Mouse (Mus musculus) MEL (cell line): ENCODE data around the gene Rubcn. TPM values are rescaled to one million over a fixed set of nuclear protein-coding genes. Genes with fewer than 3 reads are reported as not detected.

Experiments
- DNase-seq: peaks from one replicate; pipeline ENCODE4 v3.0.0; 2011; ENCODE audit warnings: low read depth, low spot score
- H3K27ac ChIP-seq: 2 replicates; pipeline ENCODE4 v1.5.1; 2012; ENCODE audit warnings: low read depth, mild to moderate bottlenecking, control low read depth, low read length, moderate library complexity; ENCODE audit not compliant: control insufficient read depth
- H3K27me3 ChIP-seq, 2 experiments: fragments of 150-350 bp in 1 of 2; sonication (generic) in 1 of 2; 2 replicates each; pipeline ENCODE4 v1.6.1; 2012; ENCODE audit warnings: low read length in 2 of 2, mild to moderate bottlenecking in 2 of 2, improper control_type of control experiment in 1 of 2, moderate library complexity in 1 of 2; ENCODE audit not compliant: insufficient read depth in 2 of 2, control insufficient read depth in 1 of 2
- H3K36me3 ChIP-seq, 2 experiments: 2 replicates each; pipeline ENCODE4 v1.6.1; 2012 to 2014; ENCODE audit warnings: low read length in 2 of 2, improper control_type of control experiment in 1 of 2, inconsistent platforms in 1 of 2, mild to moderate bottlenecking in 1 of 2; ENCODE audit not compliant: insufficient read depth in 2 of 2, control insufficient read depth in 1 of 2
- H3K4me1 ChIP-seq, 2 experiments: fragments of 150-350 bp in 1 of 2; sonication (generic) in 1 of 2; 2 replicates each; pipeline ENCODE4 v1.6.1; 2012; ENCODE audit warnings: low read length in 2 of 2, improper control_type of control experiment in 1 of 2, mild to moderate bottlenecking in 1 of 2; ENCODE audit not compliant: insufficient read depth in 2 of 2, control insufficient read depth in 1 of 2
- H3K4me3 ChIP-seq, 2 experiments: fragments of 150-350 bp in 1 of 2; sonication (generic) in 1 of 2; 2 replicates each; pipeline ENCODE4 v1.5.1; 2012; ENCODE audit warnings: low read depth in 2 of 2, low read length in 2 of 2, mild to moderate bottlenecking in 2 of 2, moderate library complexity in 2 of 2, control low read depth in 1 of 2, improper control_type of control experiment in 1 of 2; ENCODE audit not compliant: control insufficient read depth in 1 of 2, insufficient read depth in 1 of 2
- H3K79me2 ChIP-seq: 2 replicates; pipeline ENCODE4 v1.6.1; 2012; ENCODE audit warnings: mild to moderate bottlenecking, low read length, moderate library complexity; ENCODE audit not compliant: control insufficient read depth, poor library complexity, insufficient read depth
- H3K9ac ChIP-seq: 2 replicates; pipeline ENCODE4 v1.6.1; 2012; ENCODE audit warnings: low read depth, mild to moderate bottlenecking, control low read depth, low read length, moderate library complexity; ENCODE audit not compliant: control insufficient read depth, poor library complexity, severe bottlenecking
- H3K9me3 ChIP-seq: fragments of 150-350 bp; sonication (generic); replicated peaks from 2 replicates; pipeline ENCODE4 v1.6.1; 2012; ENCODE audit warnings: mild to moderate bottlenecking, low read length, improper control_type of control experiment, moderate library complexity; ENCODE audit not compliant: insufficient read depth
- CHD1 ChIP-seq: IDR thresholded peaks from 2 replicates; pipeline ENCODE4 v1.6.1; 2012; ENCODE audit warnings: low read depth, mild to moderate bottlenecking, inconsistent platforms, low read length, improper control_type of control experiment
- CHD2 ChIP-seq: IDR thresholded peaks from 2 replicates; pipeline ENCODE4 v1.6.1; 2011; ENCODE audit warnings: low read length, improper control_type of control experiment
- CTCF ChIP-seq, 3 experiments: IDR thresholded peaks in 2 of 3; conservative IDR thresholded peaks in 1 of 3; 2 replicates each; pipeline ENCODE4 v1.5.1; 2011 to 2012; ENCODE audit warnings: low read length in 3 of 3, low read depth in 2 of 3, mild to moderate bottlenecking in 2 of 3, improper control_type of control experiment in 1 of 3, inconsistent platforms in 1 of 3, mixed read lengths in 1 of 3, moderate library complexity in 1 of 3; ENCODE audit not compliant: control insufficient read depth in 1 of 3, insufficient read depth in 1 of 3, poor library complexity in 1 of 3, severe bottlenecking in 1 of 3
- E2F4 ChIP-seq: IDR thresholded peaks from 2 replicates; pipeline ENCODE4 v1.6.1; 2011; ENCODE audit warnings: low read depth, low read length, improper control_type of control experiment, borderline replicate concordance
- ELF1 ChIP-seq: IDR thresholded peaks from 2 replicates; pipeline ENCODE4 v1.6.1; 2014; ENCODE audit warnings: low read depth, mild to moderate bottlenecking, inconsistent platforms, low read length, improper control_type of control experiment, moderate library complexity
- EP300 ChIP-seq, 2 experiments: IDR thresholded peaks; 2 replicates each; pipeline ENCODE4 v1.6.1; 2011; ENCODE audit warnings: improper control_type of control experiment in 2 of 2, low read length in 2 of 2, low read depth in 1 of 2, mild to moderate bottlenecking in 1 of 2
- ETS1 ChIP-seq: IDR thresholded peaks from 2 replicates; pipeline ENCODE4 v1.6.1; 2012; ENCODE audit warnings: low read depth, mild to moderate bottlenecking, inconsistent platforms, low read length, improper control_type of control experiment, moderate library complexity
- GABPA ChIP-seq: IDR thresholded peaks from 2 replicates; pipeline ENCODE4 v1.6.1; 2012; ENCODE audit warnings: low read depth, mild to moderate bottlenecking, inconsistent platforms, low read length, improper control_type of control experiment, moderate library complexity
- GATA1 ChIP-seq: IDR thresholded peaks from 2 replicates; pipeline ENCODE4 v1.6.1; 2011; ENCODE audit warnings: low read depth, low read length, improper control_type of control experiment
- HCFC1 ChIP-seq: IDR thresholded peaks from 2 replicates; pipeline ENCODE4 v1.6.1; 2012; ENCODE audit warnings: low read depth, mild to moderate bottlenecking, inconsistent platforms, low read length, improper control_type of control experiment, moderate library complexity
- JUND ChIP-seq: IDR thresholded peaks from 2 replicates; pipeline ENCODE4 v1.6.1; 2011; ENCODE audit warnings: low read depth, mild to moderate bottlenecking, improper control_type of control experiment, low read length
- KAT2A ChIP-seq: conservative IDR thresholded peaks from 2 replicates; pipeline ENCODE4 v1.6.1; 2012; ENCODE audit warnings: low read depth, low read length, improper control_type of control experiment, inconsistent platforms
- MAFK ChIP-seq: IDR thresholded peaks from 2 replicates; pipeline ENCODE4 v1.6.1; 2011; ENCODE audit warnings: low read depth, mild to moderate bottlenecking, low read length, improper control_type of control experiment, borderline replicate concordance
- MAX ChIP-seq: IDR thresholded peaks from 2 replicates; pipeline ENCODE4 v1.6.1; 2011; ENCODE audit warnings: low read length, improper control_type of control experiment
- MEF2A ChIP-seq: IDR thresholded peaks from 2 replicates; pipeline ENCODE4 v1.6.1; 2014; ENCODE audit warnings: low read depth, mild to moderate bottlenecking, inconsistent platforms, low read length, improper control_type of control experiment; ENCODE audit not compliant: poor library complexity, insufficient replicate concordance, severe bottlenecking; ENCODE audit errors: extremely low read depth
- MXI1 ChIP-seq: IDR thresholded peaks from 2 replicates; pipeline ENCODE4 v1.6.1; 2011; ENCODE audit warnings: mild to moderate bottlenecking, low read depth, low read length, improper control_type of control experiment
- MYB ChIP-seq: IDR thresholded peaks from 2 replicates; pipeline ENCODE4 v1.6.1; 2011; ENCODE audit warnings: mild to moderate bottlenecking, low read depth, low read length, improper control_type of control experiment
- MYC ChIP-seq: IDR thresholded peaks from 2 replicates; pipeline ENCODE4 v1.6.1; 2011; ENCODE audit warnings: low read depth, mild to moderate bottlenecking, low read length, improper control_type of control experiment, moderate library complexity
- POLR2A ChIP-seq, 2 experiments: IDR thresholded peaks; 2 replicates each; pipeline ENCODE4 v1.6.1; 2011 to 2012; ENCODE audit warnings: low read length in 2 of 2, mild to moderate bottlenecking in 2 of 2, control low read depth in 1 of 2, improper control_type of control experiment in 1 of 2, low read depth in 1 of 2, moderate library complexity in 1 of 2; ENCODE audit not compliant: control insufficient read depth in 1 of 2, insufficient read depth in 1 of 2, poor library complexity in 1 of 2
- POLR2AphosphoS2 ChIP-seq: IDR thresholded peaks from 2 replicates; pipeline ENCODE4 v1.6.1; 2011; ENCODE audit warnings: low read length, improper control_type of control experiment
- POLR2AphosphoS5 ChIP-seq: IDR thresholded peaks from 2 replicates; pipeline ENCODE4 v1.6.1; 2012; ENCODE audit warnings: low read depth, borderline replicate concordance, mild to moderate bottlenecking, inconsistent platforms, low read length, moderate library complexity, mixed read lengths
- RAD21 ChIP-seq: IDR thresholded peaks from 2 replicates; pipeline ENCODE4 v1.6.1; 2011; ENCODE audit warnings: mild to moderate bottlenecking, low read depth, low read length, improper control_type of control experiment
- RCOR1 ChIP-seq: IDR thresholded peaks from 2 replicates; pipeline ENCODE4 v1.6.1; 2012; ENCODE audit warnings: low read depth, mild to moderate bottlenecking, inconsistent platforms, low read length, improper control_type of control experiment
- SIN3A ChIP-seq: IDR thresholded peaks from 2 replicates; pipeline ENCODE4 v1.6.1; 2012; ENCODE audit warnings: low read length, improper control_type of control experiment, inconsistent platforms
- SMC3 ChIP-seq: IDR thresholded peaks from 2 replicates; pipeline ENCODE4 v1.6.1; 2011; ENCODE audit warnings: low read depth, low read length, improper control_type of control experiment
- TAL1 ChIP-seq: IDR thresholded peaks from 2 replicates; pipeline ENCODE4 v1.6.1; 2012; ENCODE audit warnings: mild to moderate bottlenecking, inconsistent platforms, low read length, moderate library complexity, mixed read lengths
- TBP ChIP-seq: IDR thresholded peaks from 2 replicates; pipeline ENCODE4 v1.8.0; 2011; ENCODE audit warnings: low read depth, low read length, improper control_type of control experiment
- TCF12 ChIP-seq: IDR thresholded peaks from 2 replicates; pipeline ENCODE4 v1.6.1; 2014; ENCODE audit warnings: low read depth, mild to moderate bottlenecking, inconsistent platforms, low read length, improper control_type of control experiment, moderate library complexity
- UBTF ChIP-seq: IDR thresholded peaks from 2 replicates; pipeline ENCODE4 v1.6.1; 2012; ENCODE audit warnings: low read depth, mild to moderate bottlenecking, inconsistent platforms, low read length, improper control_type of control experiment, moderate library complexity, borderline replicate concordance; ENCODE audit not compliant: insufficient read depth
- USF1 ChIP-seq: IDR thresholded peaks from 2 replicates; pipeline ENCODE4 v1.6.1; 2014; ENCODE audit warnings: low read depth, mild to moderate bottlenecking, inconsistent platforms, low read length, improper control_type of control experiment, moderate library complexity
- USF2 ChIP-seq, 2 experiments: IDR thresholded peaks; 2 replicates each; pipeline ENCODE4 v1.6.1; 2011 to 2012; ENCODE audit warnings: improper control_type of control experiment in 2 of 2, low read length in 2 of 2, borderline replicate concordance in 1 of 2, inconsistent platforms in 1 of 2, low read depth in 1 of 2, mild to moderate bottlenecking in 1 of 2; ENCODE audit not compliant: insufficient read depth in 1 of 2
- ZC3H11A ChIP-seq: IDR thresholded peaks from 2 replicates; pipeline ENCODE4 v1.6.1; 2012; ENCODE audit warnings: low read depth, mild to moderate bottlenecking, inconsistent platforms, low read length, improper control_type of control experiment
- ZKSCAN1 ChIP-seq: IDR thresholded peaks from 2 replicates; pipeline ENCODE4 v1.6.1; 2012; ENCODE audit warnings: low read depth, mild to moderate bottlenecking, inconsistent platforms, low read length, improper control_type of control experiment, moderate library complexity
- ZNF384 ChIP-seq: IDR thresholded peaks from 2 replicates; pipeline ENCODE4 v1.6.1; 2012; ENCODE audit warnings: low read depth, mild to moderate bottlenecking, inconsistent platforms, low read length, improper control_type of control experiment
- polyA plus RNA-seq, 2 experiments: library from polyadenylated mRNA; stranded (reverse) in 1 of 2; unstranded in 1 of 2; fragments of >175 nt in 1 of 2; fragments of >200 nt in 1 of 2; gene quantifications; 2 replicates each; pipeline versions ENCODE4 v1.2.1 to v1.2.4; 2012; ENCODE audit warnings: low replicate concordance in 2 of 2, low read depth in 1 of 2; ENCODE audit not compliant: insufficient read length in 2 of 2, insufficient read depth in 1 of 2, missing spikeins in 1 of 2
- total RNA-seq: library from RNA; depleted of rRNA; stranded (reverse); fragments of 300-350 nt; gene quantifications from 2 replicates; pipeline ENCODE4 v1.2.3, GENCODE M21; 2012

Gene Rubcn
- total and polyA plus RNA-seq, 3 experiments: 10.2 to 14.6 TPM; not detected in 1

GRCm38 (mm10) chr16:32813362-32813761 lies 64.2 kb downstream of the Rubcn start (continued):
- TF ChIP-seq MXI1 (peak; percentile 94), EP300 (IDR thresholded peaks at IDR 0.05; ENCODE audit: low read depth in 1 of 2, low read length in 2 of 2) (no peak), GATA1 (no peak), USF2 (IDR thresholded peaks at IDR 0.05; ENCODE audit: borderline replicate concordance in 1 of 2, insufficient read depth in 1 of 2, low read depth in 1 of 2, low read length in 2 of 2) (no peak), TAL1 (no peak), HCFC1 (0 out of 2 replicates have a peak, but pooled peaks have one; percentile 7), ETS1 (no peak)

GRCm38 (mm10) chr16:32812888-32813361 lies 64.6 kb downstream of the Rubcn start:
- H3K4me3 ChIP-seq: peak overlapping the region; percentile 72 to 87
- no peaks in the 10 kb centered on the region for H3K79me2 ChIP-seq
- H3K9ac ChIP-seq: peak overlapping the region; percentile 80
- 0 out of 2 replicates have a peak, but pooled peaks have one; percentile 23 for TF ChIP-seq ELF1
- TF ChIP-seq TBP: no peak
- no peak for TF ChIP-seq KAT2A
- TF ChIP-seq SIN3A: peak; percentile 80
- TF ChIP-seq RCOR1: no peak
- no peak for TF ChIP-seq POLR2AphosphoS5
- no peak for TF ChIP-seq MYC
- 0 out of 2 replicates have a peak, but pooled peaks have one; percentile 33 for TF ChIP-seq ETS1
- TF ChIP-seq JUND: no peak
- TF ChIP-seq RAD21: no peak; the same call in none of the 2 replicates
- TF ChIP-seq ZKSCAN1: no peak
- TF ChIP-seq HCFC1: 0 out of 2 replicates have a peak, but pooled peaks have one; percentile 4
- no peak for TF ChIP-seq GABPA
- TF ChIP-seq USF2 (IDR thresholded peaks at IDR 0.05; ENCODE audit: borderline replicate concordance in 1 of 2, insufficient read depth in 1 of 2, low read depth in 1 of 2, low read length in 2 of 2): no peak
- 0 out of 2 replicates have a peak, but pooled peaks have one; percentile 10 for TF ChIP-seq TCF12
- TF ChIP-seq CTCF (IDR thresholded peaks at IDR 0.05 in 2 of 3, conservative IDR thresholded peaks at IDR 0.05 in 1 of 3; ENCODE audit: control insufficient read depth in 1 of 3, insufficient read depth in 1 of 3, low read depth in 2 of 3, low read length in 3 of 3, poor library complexity in 1 of 3, severe bottlenecking in 1 of 3): peak; percentile 82 to 99 (median 84)
- peak; percentile 93 for TF ChIP-seq SMC3
- TF ChIP-seq ZC3H11A: peak; percentile 88
- TF ChIP-seq POLR2A (IDR thresholded peaks at IDR 0.05; ENCODE audit: control insufficient read depth in 1 of 2, insufficient read depth in 1 of 2, low read depth in 1 of 2, low read length in 2 of 2, poor library complexity in 1 of 2): no peak
- peak; percentile 75 for TF ChIP-seq GATA1
- no peak for TF ChIP-seq CHD2
- no peak for TF ChIP-seq MYB
- no peak for TF ChIP-seq POLR2AphosphoS2
- TF ChIP-seq E2F4: no peak
- TF ChIP-seq MEF2A: no peak
- TF ChIP-seq MAFK: no peak
- no peak for TF ChIP-seq USF1
- no peak for TF ChIP-seq CHD1
- TF ChIP-seq ZNF384: peak; percentile 69
- no peak for TF ChIP-seq MXI1
- TF ChIP-seq UBTF: no peak
- peak; percentile 66; the same call in 1 of the 2 replicates for TF ChIP-seq MAX
- TF ChIP-seq EP300 (IDR thresholded peaks at IDR 0.05; ENCODE audit: low read depth in 1 of 2, low read length in 2 of 2): peak in 1 of 2 experiments; percentile 30; a peak in 1 of 4 replicates

More at GRCm38 (mm10) chr16:32812888-32813361, 64.6 kb downstream of the Rubcn start:
- no peak overlapping the region for H3K27ac ChIP-seq
- no peaks in the 10 kb centered on the region for H3K27me3 ChIP-seq
- DNase-seq: peak; percentile 96
- H3K9me3 ChIP-seq: no peaks in the 10 kb centered on the region
- H3K4me1 ChIP-seq: peaks cover 0 to 8% of the 10 kb centered on the region in 2 experiments; a peak in 2 of 4 replicates
- H3K36me3 ChIP-seq: peaks cover 0 to 3% of the 10 kb centered on the region in 2 experiments; a peak in 1 of 4 replicates
